Mouse (Mus musculus) MEL (cell line): Measurements from ENCODE around the gene Unc45b.

Source experiments
- CTCF ChIP-seq, 3 experiments: IDR thresholded peaks in 2 of 3; conservative IDR thresholded peaks in 1 of 3; 2 replicates each; pipeline ENCODE4 v1.5.1; 2011 to 2012; ENCODE audit warnings: low read length in 3 of 3, low read depth in 2 of 3, mild to moderate bottlenecking in 2 of 3, improper control_type of control experiment in 1 of 3, inconsistent platforms in 1 of 3, mixed read lengths in 1 of 3, moderate library complexity in 1 of 3; ENCODE audit not compliant: control insufficient read depth in 1 of 3, insufficient read depth in 1 of 3, poor library complexity in 1 of 3, severe bottlenecking in 1 of 3
- E2F4 ChIP-seq: IDR thresholded peaks from 2 replicates; pipeline ENCODE4 v1.6.1; 2011; ENCODE audit warnings: low read depth, low read length, improper control_type of control experiment, borderline replicate concordance
- EP300 ChIP-seq, 2 experiments: IDR thresholded peaks; 2 replicates each; pipeline ENCODE4 v1.6.1; 2011; ENCODE audit warnings: improper control_type of control experiment in 2 of 2, low read length in 2 of 2, low read depth in 1 of 2, mild to moderate bottlenecking in 1 of 2
- ETS1 ChIP-seq: IDR thresholded peaks from 2 replicates; pipeline ENCODE4 v1.6.1; 2012; ENCODE audit warnings: low read depth, mild to moderate bottlenecking, inconsistent platforms, low read length, improper control_type of control experiment, moderate library complexity
- GATA1 ChIP-seq: IDR thresholded peaks from 2 replicates; pipeline ENCODE4 v1.6.1; 2011; ENCODE audit warnings: low read depth, low read length, improper control_type of control experiment
- HCFC1 ChIP-seq: IDR thresholded peaks from 2 replicates; pipeline ENCODE4 v1.6.1; 2012; ENCODE audit warnings: low read depth, mild to moderate bottlenecking, inconsistent platforms, low read length, improper control_type of control experiment, moderate library complexity
- MAX ChIP-seq: IDR thresholded peaks from 2 replicates; pipeline ENCODE4 v1.6.1; 2011; ENCODE audit warnings: low read length, improper control_type of control experiment
- MEF2A ChIP-seq: IDR thresholded peaks from 2 replicates; pipeline ENCODE4 v1.6.1; 2014; ENCODE audit warnings: low read depth, mild to moderate bottlenecking, inconsistent platforms, low read length, improper control_type of control experiment; ENCODE audit not compliant: poor library complexity, insufficient replicate concordance, severe bottlenecking; ENCODE audit errors: extremely low read depth
- MXI1 ChIP-seq: IDR thresholded peaks from 2 replicates; pipeline ENCODE4 v1.6.1; 2011; ENCODE audit warnings: mild to moderate bottlenecking, low read depth, low read length, improper control_type of control experiment
- NRF1 ChIP-seq: IDR thresholded peaks from 2 replicates; pipeline ENCODE4 v1.6.1; 2014; ENCODE audit warnings: low read depth, mild to moderate bottlenecking, inconsistent platforms, low read length, improper control_type of control experiment, moderate library complexity; ENCODE audit not compliant: poor library complexity, insufficient read depth, severe bottlenecking
- POLR2A ChIP-seq, 2 experiments: IDR thresholded peaks; 2 replicates each; pipeline ENCODE4 v1.6.1; 2011 to 2012; ENCODE audit warnings: low read length in 2 of 2, mild to moderate bottlenecking in 2 of 2, control low read depth in 1 of 2, improper control_type of control experiment in 1 of 2, low read depth in 1 of 2, moderate library complexity in 1 of 2; ENCODE audit not compliant: control insufficient read depth in 1 of 2, insufficient read depth in 1 of 2, poor library complexity in 1 of 2
- UBTF ChIP-seq: IDR thresholded peaks from 2 replicates; pipeline ENCODE4 v1.6.1; 2012; ENCODE audit warnings: low read depth, mild to moderate bottlenecking, inconsistent platforms, low read length, improper control_type of control experiment, moderate library complexity, borderline replicate concordance; ENCODE audit not compliant: insufficient read depth
- USF2 ChIP-seq, 2 experiments: IDR thresholded peaks; 2 replicates each; pipeline ENCODE4 v1.6.1; 2011 to 2012; ENCODE audit warnings: improper control_type of control experiment in 2 of 2, low read length in 2 of 2, borderline replicate concordance in 1 of 2, inconsistent platforms in 1 of 2, low read depth in 1 of 2, mild to moderate bottlenecking in 1 of 2; ENCODE audit not compliant: insufficient read depth in 1 of 2

DNA sequence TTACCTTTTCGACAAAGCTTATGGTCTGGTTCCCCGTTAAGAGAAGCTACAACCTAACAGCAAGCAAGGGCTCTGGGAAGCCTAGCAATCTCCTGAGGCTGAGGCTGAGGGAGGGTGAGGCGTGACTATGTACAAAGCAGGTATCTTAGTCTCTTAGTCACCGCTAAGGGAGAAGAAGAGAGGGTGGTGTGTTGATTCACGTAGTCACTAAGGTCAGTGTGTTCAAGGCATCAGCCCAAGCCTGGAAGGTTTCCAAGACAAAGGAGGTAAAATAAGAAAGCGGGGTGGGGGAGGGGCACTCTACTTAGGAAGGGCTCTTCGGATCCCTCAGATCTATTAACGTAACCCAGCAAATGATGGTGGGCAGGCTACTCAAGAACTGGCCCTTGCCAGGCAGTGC is 48.8 kb upstream of the Unc45b start:
- TF ChIP-seq ETS1 = no peak
- no peak for TF ChIP-seq POLR2A (IDR thresholded peaks at IDR 0.05; ENCODE audit: control insufficient read depth in 1 of 2, insufficient read depth in 1 of 2, low read depth in 1 of 2, low read length in 2 of 2, poor library complexity in 1 of 2)
- no peak for TF ChIP-seq CTCF (IDR thresholded peaks at IDR 0.05 in 2 of 3, conservative IDR thresholded peaks at IDR 0.05 in 1 of 3; ENCODE audit: control insufficient read depth in 1 of 3, insufficient read depth in 1 of 3, low read depth in 2 of 3, low read length in 3 of 3, poor library complexity in 1 of 3, severe bottlenecking in 1 of 3)
- no peak for TF ChIP-seq UBTF
- no peak for TF ChIP-seq EP300 (IDR thresholded peaks at IDR 0.05; ENCODE audit: low read depth in 1 of 2, low read length in 2 of 2)
- TF ChIP-seq HCFC1 = no peak
- no peak for TF ChIP-seq NRF1
- TF ChIP-seq MEF2A = no peak
- TF ChIP-seq USF2 (IDR thresholded peaks at IDR 0.05; ENCODE audit: borderline replicate concordance in 1 of 2, insufficient read depth in 1 of 2, low read depth in 1 of 2, low read length in 2 of 2) = no peak
- TF ChIP-seq GATA1 = no peak
- no peak for TF ChIP-seq MAX
- no peak for TF ChIP-seq E2F4
- no peak for TF ChIP-seq MXI1
